9 mouse cellular contexts compared by ENCODE assay signal in the genomic region with DNA sequence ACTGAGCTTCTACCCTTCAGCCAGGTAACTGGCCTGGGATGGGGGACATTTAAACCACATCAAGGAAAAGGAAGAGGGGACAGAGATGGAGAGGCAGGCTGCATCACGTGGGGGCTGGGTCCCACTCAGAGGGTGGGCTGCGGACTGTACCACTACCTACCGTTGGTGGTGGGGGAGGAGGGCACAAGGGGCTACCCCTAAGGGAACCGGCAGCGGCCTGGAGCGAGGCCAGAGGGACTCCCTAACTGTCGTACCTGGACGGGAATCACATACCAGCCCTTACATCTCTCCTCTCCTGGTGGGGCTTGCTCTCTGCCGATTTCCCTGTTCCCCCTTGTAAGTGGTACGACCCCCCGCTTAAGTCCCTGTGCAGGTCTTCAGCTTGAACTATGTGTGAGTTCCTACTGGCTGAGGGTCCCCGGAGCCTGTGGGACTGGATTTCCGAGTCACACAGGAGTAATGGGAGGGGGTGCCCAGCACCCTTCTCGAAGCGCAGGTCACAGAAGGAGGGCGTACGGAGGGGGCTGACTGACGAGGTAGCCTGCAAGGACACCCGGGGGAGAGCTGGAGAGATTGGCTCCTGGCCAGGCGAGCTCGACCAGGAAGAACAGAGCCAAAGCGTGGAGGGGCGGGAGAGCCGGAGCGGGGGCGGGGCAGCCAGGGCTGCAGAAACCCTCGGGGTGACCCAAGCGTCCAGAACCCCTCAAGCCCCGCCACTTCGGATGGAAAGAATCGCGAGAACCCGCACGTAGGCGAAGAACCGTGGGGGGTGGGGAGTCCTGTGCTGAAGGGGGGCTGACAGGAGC. TPM values are rescaled to one million over a fixed set of nuclear protein-coding genes. Genes with fewer than 3 reads are reported as not detected.
A peak's percentile ranks its signal among the peaks of the same experiment; 100 is the strongest.
DNase-seq lines count a peak whose midpoint lies in the region; ATAC-seq lines count a peak whose summit lies in the region.
"Had no signal": no experiment of that assay in that cellular context is flagged by ENCODE, and none has a peak within 500 bp of the region (broad histone marks: within the 10 kb centered on the region; RNA-seq: fewer than 3 reads in every experiment).

No protein-coding gene starts in this region.

- WGBS in forebrain, embryonic 15.5 days = under 1% methylated on average over 36 of the region's 36 CpGs
- 1% methylated on average over 36 of the region's 36 CpGs for WGBS in intestine, embryonic 14.5 days
- WGBS in liver, embryonic 12.5 days (ENCODE audit: insufficient replicate concordance) = under 1% methylated on average over 36 of the region's 36 CpGs
- WGBS in neural tube, embryonic 14.5 days = 0% methylated on average over 36 of the region's 36 CpGs

- peak overlapping the region; percentile 98 for H3K27ac ChIP-seq in forebrain, embryonic 15.5 days (replicated peaks)
- H3K27ac ChIP-seq in intestine, embryonic 14.5 days (ENCODE audit: low read depth) = peak overlapping the region; percentile 19; the same call in 1 of the 2 replicates
- no peak overlapping the region for H3K27ac ChIP-seq in liver, embryonic 12.5 days
- H3K27ac ChIP-seq in neural tube, embryonic 14.5 days (ENCODE audit: low read depth, low read length) = peak overlapping the region; percentile 95

- H3K27me3 ChIP-seq in forebrain, embryonic 15.5 days = peaks cover 14% of the 10 kb centered on the region
- H3K27me3 ChIP-seq in intestine, embryonic 14.5 days (replicated peaks; ENCODE audit: control insufficient read depth, insufficient read depth, low read length) = peaks cover 31% of the 10 kb centered on the region
- peaks cover 99% of the 10 kb centered on the region for H3K27me3 ChIP-seq in liver, embryonic 12.5 days (replicated peaks)
- peaks cover 11% of the 10 kb centered on the region for H3K27me3 ChIP-seq in neural tube, embryonic 14.5 days (ENCODE audit: control insufficient read depth, insufficient read depth, low read length)

- peak overlapping the region; percentile 98 for H3K4me2 ChIP-seq in forebrain, embryonic 15.5 days (replicated peaks)
- peak overlapping the region; percentile 82 for H3K4me2 ChIP-seq in intestine, embryonic 14.5 days (ENCODE audit: low read length)
- peak overlapping the region; percentile 64 for H3K4me2 ChIP-seq in liver, embryonic 12.5 days
- H3K4me2 ChIP-seq in neural tube, embryonic 14.5 days (ENCODE audit: low read depth, low read length) = peak overlapping the region; percentile 96

- peak; percentile 51 to 58 for DNase-seq in heart, adult 18-20 months
- DNase-seq in heart, adult 8-10 months (ENCODE audit: low spot score) = no peak
- peak; percentile 42 for DNase-seq in NIH3T3 (ENCODE audit: low read depth)
- DNase-seq in intestine, embryonic 14.5 days (ENCODE audit: low spot score) = peak; percentile 90
- no peak for DNase-seq in spleen, postnatal 10 days (ENCODE audit: low spot score in 2 of 2)

- H3K4me1 ChIP-seq in forebrain, embryonic 15.5 days = peaks cover 68% of the 10 kb centered on the region
- peaks cover 44% of the 10 kb centered on the region for H3K4me1 ChIP-seq in intestine, embryonic 14.5 days (replicated peaks; ENCODE audit: control insufficient read depth, insufficient read depth, low read length)
- H3K4me1 ChIP-seq in liver, embryonic 12.5 days = peaks cover 60% of the 10 kb centered on the region
- H3K4me1 ChIP-seq in neural tube, embryonic 14.5 days (ENCODE audit: control insufficient read depth, insufficient read depth, low read length) = peaks cover 40% of the 10 kb centered on the region

- peak overlapping the region; percentile 68 for H3K4me3 ChIP-seq in forebrain, embryonic 15.5 days
- peak overlapping the region; percentile 41 for H3K4me3 ChIP-seq in intestine, embryonic 14.5 days (ENCODE audit: low read depth, low read length)
- peak overlapping the region; percentile 44 for H3K4me3 ChIP-seq in liver, embryonic 12.5 days
- H3K4me3 ChIP-seq in neural tube, embryonic 14.5 days (ENCODE audit: low read depth, low read length) = peak overlapping the region; percentile 55

- peak overlapping the region; percentile 76 for H3K9ac ChIP-seq in forebrain, embryonic 15.5 days (replicated peaks)
- peak overlapping the region; percentile 48 for H3K9ac ChIP-seq in intestine, embryonic 14.5 days (ENCODE audit: low read length)
- H3K9ac ChIP-seq in liver, embryonic 12.5 days = peak overlapping the region; percentile 35; the same call in 1 of the 2 replicates
- peak overlapping the region; percentile 71 for H3K9ac ChIP-seq in neural tube, embryonic 14.5 days (replicated peaks; ENCODE audit: low read depth, low read length)

- ATAC-seq in forebrain, embryonic 15.5 days (replicated peaks) = peak; percentile 80
- ATAC-seq in intestine, embryonic 14.5 days (replicated peaks; ENCODE audit: low FRiP score, low TSS enrichment, low read depth) = 0 out of 2 replicates have a peak, but pooled peaks have one; percentile 22
- ATAC-seq in liver, embryonic 12.5 days = no peak
- ATAC-seq in neural tube, embryonic 14.5 days (ENCODE audit: low read depth) = peak; percentile 69

- no peaks in the 10 kb centered on the region for H3K36me3 ChIP-seq in forebrain, embryonic 15.5 days
- no peaks in the 10 kb centered on the region for H3K36me3 ChIP-seq in intestine, embryonic 14.5 days (ENCODE audit: control insufficient read depth, insufficient read depth, low read length)
- H3K36me3 ChIP-seq in liver, embryonic 12.5 days = no peaks in the 10 kb centered on the region
- H3K36me3 ChIP-seq in neural tube, embryonic 14.5 days (ENCODE audit: control insufficient read depth, insufficient read depth, low read length) = 0 out of 2 replicates have a peak, but pooled peaks cover 4% of the 10 kb centered on the region

- no peaks in the 10 kb centered on the region for H3K9me3 ChIP-seq in forebrain, embryonic 15.5 days
- H3K9me3 ChIP-seq in intestine, embryonic 14.5 days (ENCODE audit: control insufficient read depth, low read length) = no peaks in the 10 kb centered on the region
- H3K9me3 ChIP-seq in liver, embryonic 12.5 days (replicated peaks) = no peaks in the 10 kb centered on the region
- H3K9me3 ChIP-seq in neural tube, embryonic 14.5 days (ENCODE audit: control insufficient read depth, low read length) = no peaks in the 10 kb centered on the region

RNA-seq across cellular contexts. Expression of gene Fgf11, which starts 1.1 kb away (rescaled TPM):
- 1 to 10 TPM; 2.6 to 3.0 TPM for total RNA-seq in heart, adult 18-20 months (2021)
- total RNA-seq in heart, adult 8-10 months (2022) = 1 to 10 TPM; 2.1 to 3.3 (median 2.6) TPM
- 6.2 and 6.7 TPM in 2 replicates for polyA plus RNA-seq in forebrain, embryonic 15.5 days (2015; fragmentation: Nextera tagmentation; extraction: Ambion mirVana)
- 1.1 and 1.4 TPM in 2 replicates for polyA plus RNA-seq in intestine, embryonic 14.5 days (2014; fragmentation: Nextera tagmentation; extraction: Ambion mirVana)
- polyA plus RNA-seq in liver, embryonic 12.5 days (2016; fragmentation: Nextera tagmentation; extraction: Ambion mirVana) = 0.45 and 0.48 TPM in 2 replicates
- polyA plus RNA-seq in neural tube, embryonic 14.5 days (2014; fragmentation: Nextera tagmentation; extraction: Ambion mirVana) = 6.4 and 9.1 TPM in 2 replicates
- total RNA-seq: neutrophil, adult 5-6 weeks had no signal

RNA-seq across cellular contexts. Expression of gene Tmem102, which starts 4.8 kb away (rescaled TPM):
- total RNA-seq in heart, adult 18-20 months (2021) = under 1 TPM; 0.17 to 0.49 TPM
- under 1 TPM; 0.14 to 0.57 (median 0.31) TPM for total RNA-seq in heart, adult 8-10 months (2022)
- 0.61 and 0.98 TPM in 2 replicates for polyA plus RNA-seq in forebrain, embryonic 15.5 days (2015; fragmentation: Nextera tagmentation; extraction: Ambion mirVana)
- 16.1 and 22.9 TPM in 2 replicates for polyA plus RNA-seq in intestine, embryonic 14.5 days (2014; fragmentation: Nextera tagmentation; extraction: Ambion mirVana)
- polyA plus RNA-seq in liver, embryonic 12.5 days (2016; fragmentation: Nextera tagmentation; extraction: Ambion mirVana) = 0.59 and 0.72 TPM in 2 replicates
- 0.68 and 0.76 TPM in 2 replicates for polyA plus RNA-seq in neural tube, embryonic 14.5 days (2014; fragmentation: Nextera tagmentation; extraction: Ambion mirVana)

RNA-seq across cellular contexts. Expression of gene Chrnb1, which starts 4.9 kb away (rescaled TPM):
- total RNA-seq in heart, adult 18-20 months (2021) = 1 to 10 TPM; 2.0 to 4.6 TPM
- 1 to 10 TPM; 2.2 to 4.3 (median 3.8) TPM for total RNA-seq in heart, adult 8-10 months (2022)
- polyA plus RNA-seq in forebrain, embryonic 15.5 days (2015; fragmentation: Nextera tagmentation; extraction: Ambion mirVana) = 1.2 and 1.4 TPM in 2 replicates
- polyA plus RNA-seq in intestine, embryonic 14.5 days (2014; fragmentation: Nextera tagmentation; extraction: Ambion mirVana) = 3.5 and 4.4 TPM in 2 replicates
- polyA plus RNA-seq in liver, embryonic 12.5 days (2016; fragmentation: Nextera tagmentation; extraction: Ambion mirVana) = 0.63 and 0.64 TPM in 2 replicates
- polyA plus RNA-seq in neural tube, embryonic 14.5 days (2014; fragmentation: Nextera tagmentation; extraction: Ambion mirVana) = 0.78 and 1.3 TPM in 2 replicates

RNA-seq across cellular contexts. Expression of gene Gm39566, which starts 14.5 kb away (rescaled TPM):
- not detected for total RNA-seq in heart, adult 18-20 months (2021)
- not detected for total RNA-seq in heart, adult 8-10 months (2022)
- polyA plus RNA-seq in forebrain, embryonic 15.5 days (2015; fragmentation: Nextera tagmentation; extraction: Ambion mirVana) = not detected in 2 replicates
- not detected in 2 replicates for polyA plus RNA-seq in intestine, embryonic 14.5 days (2014; fragmentation: Nextera tagmentation; extraction: Ambion mirVana)
- not detected in 2 replicates for polyA plus RNA-seq in liver, embryonic 12.5 days (2016; fragmentation: Nextera tagmentation; extraction: Ambion mirVana)
- polyA plus RNA-seq in neural tube, embryonic 14.5 days (2014; fragmentation: Nextera tagmentation; extraction: Ambion mirVana) = not detected in 2 replicates
- total RNA-seq: neutrophil, adult 5-6 weeks had no signal

RNA-seq across cellular contexts. Expression of gene Spem2, which starts 17.7 kb away (rescaled TPM):
- not detected for total RNA-seq in heart, adult 18-20 months (2021)
- total RNA-seq in heart, adult 8-10 months (2022) = not detected
- not detected in 2 replicates for polyA plus RNA-seq in forebrain, embryonic 15.5 days (2015; fragmentation: Nextera tagmentation; extraction: Ambion mirVana)
- not detected in 2 replicates for polyA plus RNA-seq in intestine, embryonic 14.5 days (2014; fragmentation: Nextera tagmentation; extraction: Ambion mirVana)
- polyA plus RNA-seq in liver, embryonic 12.5 days (2016; fragmentation: Nextera tagmentation; extraction: Ambion mirVana) = not detected in 2 replicates
- polyA plus RNA-seq in neural tube, embryonic 14.5 days (2014; fragmentation: Nextera tagmentation; extraction: Ambion mirVana) = 0.16 TPM in 1 of 2 replicates, not detected in the other

Comparison
In these comparisons a context has a peak if more than half of its experiments do, and no peak if none do; other contexts are left out.
1. DNase-seq: peak in heart, adult 18-20 months (2 of 2), NIH3T3 (single experiment) and intestine, embryonic 14.5 days (single experiment); none in heart, adult 8-10 months (single experiment) and spleen, postnatal 10 days (0 of 2).
2. Peak in every context shown above with its lines, with median percentiles within 50 percentile points of each other: H3K4me2 ChIP-seq, H3K4me3 ChIP-seq and H3K9ac ChIP-seq.